Mouse (Mus musculus): ENCODE data around the gene Hydin.

DNA sequence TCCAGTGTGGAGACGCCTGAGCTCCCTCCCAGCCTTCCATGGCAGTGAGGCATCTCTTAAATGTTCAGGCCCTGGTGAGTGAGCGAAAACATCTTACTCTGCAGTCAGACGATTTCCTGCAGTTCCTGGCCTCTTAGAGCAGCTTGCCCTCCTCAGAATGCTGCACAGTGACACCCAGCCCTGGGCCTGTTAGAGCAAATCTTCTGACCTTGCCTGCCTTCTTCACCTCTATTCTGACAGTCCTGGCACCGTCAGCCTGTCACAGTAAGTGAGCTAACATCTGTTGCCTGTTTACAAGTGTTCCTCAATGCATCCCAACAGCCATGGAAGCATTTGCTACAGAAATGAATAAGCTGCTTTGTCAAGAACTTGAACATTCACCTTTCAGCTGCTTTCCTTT lies 376.4 kb downstream of the Hydin start:
- TF ChIP-seq CTCF (IDR thresholded peaks at IDR 0.05; ENCODE audit: borderline replicate concordance, insufficient read depth, low read length) (no peak), POLR2A (IDR thresholded peaks at IDR 0.05; ENCODE audit: low read depth, low read length) (no peak)

Measured in embryonic fibroblast, embryonic 13.5 days (primary cell).